Mouse (Mus musculus): ENCODE measurements around the gene Sphk2.
A peak's percentile ranks its signal among the peaks of the same experiment; 100 is the strongest.

Sphk2 gene

GRCm38 (mm10) chr7:45723781-45724180 lies 6.0 kb upstream of the Sphk2 start:
- DNase-seq (ENCODE audit: low read depth), result no peak

- DNase-seq (ENCODE audit: low read depth), result no peak
Observed at GRCm38 (mm10) chr7:45723301-45723700, 5.5 kb upstream of the Sphk2 start.

DNA sequence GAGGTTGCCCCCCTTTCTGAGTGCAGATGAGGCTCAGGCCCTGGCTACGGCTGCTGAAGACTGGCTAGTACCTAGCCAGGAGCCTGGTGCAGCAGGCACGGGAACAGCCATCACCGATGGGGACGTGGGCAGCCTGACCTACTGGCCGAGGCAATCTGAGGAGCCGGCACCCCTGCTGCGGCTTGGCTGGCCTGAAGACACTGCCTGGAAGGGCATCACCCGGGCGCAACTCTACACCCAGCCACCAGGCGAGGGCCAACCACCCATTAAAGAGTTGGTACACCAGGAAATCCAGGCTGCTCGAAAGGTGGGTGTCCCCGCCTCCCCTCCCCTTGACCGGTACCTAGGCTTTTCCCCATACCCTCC lies 4.5 kb upstream of the Sphk2 start:
- DNase-seq (ENCODE audit: low read depth), result no peak

- DNase-seq (ENCODE audit: low read depth), result no peak
Observed at GRCm38 (mm10) chr7:45721642-45722347, 4.0 kb upstream of the Sphk2 start.

DNA sequence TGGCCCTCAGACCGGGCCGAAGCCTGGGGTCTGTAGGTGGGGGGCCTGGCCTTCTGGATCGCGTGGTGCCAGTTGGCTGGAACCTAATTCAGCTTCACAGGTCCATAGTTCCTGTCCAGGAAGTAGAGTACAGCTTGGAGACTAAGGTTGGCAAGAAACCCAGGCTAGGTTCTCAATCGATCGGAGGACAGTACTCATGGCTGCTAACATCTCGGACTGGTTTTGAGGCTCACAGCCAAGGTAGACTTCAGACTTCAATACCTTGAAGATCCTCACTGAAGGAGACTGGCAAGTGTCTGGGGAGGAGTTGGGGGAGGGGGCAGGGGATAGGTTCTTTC lies 3.4 kb upstream of the Sphk2 start:
- DNase-seq (ENCODE audit: low read depth), result no peak

GRCm38 (mm10) chr7:45720413-45721233 lies 2.8 kb upstream of the Sphk2 start, which contains the start of gene Fam83e:
TSS of gene Fam83e (plus strand) at chr7:45721212.
- no peak for DNase-seq (ENCODE audit: low read depth)

DNA sequence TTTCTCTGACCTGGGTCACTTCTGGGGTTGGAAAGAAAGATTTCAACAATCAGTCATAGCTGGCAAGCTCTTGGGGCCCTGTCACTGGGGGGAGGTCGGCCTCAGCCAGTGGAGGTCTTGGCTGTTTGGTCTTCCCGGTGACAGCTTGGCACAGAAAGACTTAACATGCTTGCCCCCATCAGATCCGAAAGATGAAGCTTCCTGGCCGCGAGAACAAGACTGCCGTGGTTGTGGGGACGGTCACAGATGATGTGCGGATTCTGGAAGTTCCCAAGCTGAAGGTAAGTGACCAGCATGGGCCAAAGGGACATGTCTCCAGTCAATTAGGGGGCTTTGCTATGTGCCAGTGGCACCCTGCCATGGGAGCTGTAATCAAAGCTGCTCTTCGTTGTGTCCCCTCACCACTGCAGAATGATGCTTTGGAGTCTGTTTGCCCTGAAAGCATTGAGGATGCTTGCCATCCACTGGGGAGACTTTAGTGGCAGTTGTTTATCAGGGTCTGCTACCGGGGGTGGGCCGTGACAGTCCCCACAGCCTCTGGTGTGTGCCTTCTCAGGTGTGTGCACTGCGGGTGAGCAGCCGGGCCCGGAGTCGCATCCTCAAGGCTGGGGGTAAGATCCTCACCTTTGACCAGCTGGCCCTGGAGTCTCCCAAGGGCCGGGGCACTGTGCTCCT lies 2.1 kb upstream of the Sphk2 start:
- no peak for DNase-seq (ENCODE audit: low read depth)

DNA sequence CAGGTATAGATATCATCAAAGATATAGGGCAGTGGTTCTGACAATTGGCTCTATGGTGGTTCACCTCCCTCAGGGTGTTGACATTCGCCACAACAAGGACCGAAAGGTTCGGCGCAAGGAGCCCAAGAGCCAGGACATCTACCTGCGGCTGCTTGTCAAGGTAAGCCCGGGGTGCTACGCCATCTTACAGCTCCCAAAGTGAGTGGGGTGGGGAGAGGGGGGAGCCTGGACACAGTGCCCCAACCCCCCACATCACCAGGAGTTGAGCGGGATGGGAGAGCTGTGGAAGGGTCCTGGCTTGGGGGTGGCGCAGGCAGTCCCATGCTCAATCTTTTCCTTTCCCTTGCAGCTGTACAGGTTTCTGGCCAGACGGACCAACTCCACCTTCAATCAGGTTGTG lies 1.4 kb upstream of the Sphk2 start:
- no peak for DNase-seq (ENCODE audit: low read depth)

GRCm38 (mm10) chr7:45718331-45718730 lies 529 bp upstream of the Sphk2 start:
- no peak for DNase-seq (ENCODE audit: low read depth)

DNA sequence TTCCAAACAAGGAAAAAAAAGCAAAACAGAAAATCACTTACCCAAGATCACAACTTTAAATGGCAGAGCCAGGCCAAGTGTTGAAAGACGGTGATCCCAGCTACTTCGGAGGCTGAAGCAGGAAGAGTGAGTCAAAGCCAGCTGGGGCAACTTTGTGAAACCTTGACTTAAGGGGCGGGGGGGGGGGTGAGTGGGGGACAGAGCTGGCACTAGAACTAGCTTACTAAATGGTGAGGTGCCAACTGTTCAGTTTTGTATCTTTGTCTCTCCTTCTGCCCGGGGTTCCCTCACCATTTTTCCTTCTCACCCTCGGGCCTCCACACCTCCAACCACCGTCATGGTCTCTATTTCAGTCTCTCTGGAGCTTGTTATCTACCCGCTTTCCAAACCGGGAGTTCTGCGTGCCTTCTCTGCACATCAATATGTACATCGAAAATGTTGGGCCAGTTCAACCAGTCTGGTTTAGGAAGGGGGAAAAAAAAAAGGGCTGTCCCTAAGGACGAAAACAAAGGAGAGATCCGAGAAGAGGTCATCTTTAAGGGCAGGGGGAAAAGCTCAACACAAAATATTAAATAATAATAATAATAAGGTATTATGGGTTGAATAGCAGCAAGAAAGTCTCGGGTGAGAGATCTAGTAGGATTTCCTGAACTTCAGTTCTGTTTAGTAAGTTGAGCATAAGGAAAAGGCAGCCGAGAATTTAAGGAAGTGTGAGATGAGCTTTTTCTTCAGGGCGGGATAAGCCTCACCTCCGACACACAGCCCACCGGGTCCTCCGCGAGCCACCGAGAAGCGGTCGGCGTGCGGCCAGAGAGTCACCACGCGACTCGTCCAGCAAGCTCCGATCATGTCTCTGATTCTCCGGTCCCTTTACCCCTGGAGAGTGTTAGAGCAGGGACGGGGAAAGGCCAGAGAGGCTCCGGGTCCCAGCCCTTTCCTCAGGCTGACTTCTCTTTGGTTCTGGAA lies 567 bp downstream of the Sphk2 start:
- DNase-seq (ENCODE audit: low read depth), result no peak

- no peak for DNase-seq (ENCODE audit: low read depth)
Observed at GRCm38 (mm10) chr7:45716460-45716857, 1.3 kb downstream of the Sphk2 start.

DNA sequence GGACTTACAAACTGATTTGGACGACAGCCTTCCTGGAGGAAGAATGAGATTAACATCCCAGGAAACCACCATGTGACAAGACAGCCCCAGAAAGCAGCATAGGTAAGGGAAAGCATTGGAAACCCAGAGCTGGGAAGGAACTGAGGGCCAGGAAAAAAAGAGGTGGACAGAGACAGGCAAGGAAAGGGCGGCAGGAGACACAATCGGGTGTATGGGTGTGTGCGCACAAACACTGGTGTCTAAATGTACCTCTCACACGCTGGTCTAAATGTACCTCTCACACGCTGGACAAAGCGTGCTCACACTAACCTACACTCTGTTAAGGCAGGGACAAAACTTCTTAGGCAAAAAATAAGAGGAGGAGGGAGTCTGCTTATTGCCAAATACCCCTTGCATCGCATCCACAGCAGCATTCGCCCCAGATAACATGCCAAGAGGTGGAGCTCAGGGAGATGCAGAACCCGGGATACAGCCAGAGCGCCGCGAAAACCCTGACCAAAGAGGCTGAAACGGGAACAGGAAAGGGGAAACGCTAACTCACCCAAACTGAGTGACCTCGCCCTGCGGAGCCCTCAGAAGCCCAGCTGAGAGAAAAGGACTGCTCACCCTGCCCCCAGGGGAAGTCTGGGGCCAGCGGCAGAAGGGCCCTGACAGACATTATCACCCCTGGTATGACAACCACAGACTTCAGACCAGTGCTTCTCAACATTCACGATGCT lies 1.9 kb downstream of the Sphk2 start:
- DNase-seq (ENCODE audit: low read depth), result no peak

DNA sequence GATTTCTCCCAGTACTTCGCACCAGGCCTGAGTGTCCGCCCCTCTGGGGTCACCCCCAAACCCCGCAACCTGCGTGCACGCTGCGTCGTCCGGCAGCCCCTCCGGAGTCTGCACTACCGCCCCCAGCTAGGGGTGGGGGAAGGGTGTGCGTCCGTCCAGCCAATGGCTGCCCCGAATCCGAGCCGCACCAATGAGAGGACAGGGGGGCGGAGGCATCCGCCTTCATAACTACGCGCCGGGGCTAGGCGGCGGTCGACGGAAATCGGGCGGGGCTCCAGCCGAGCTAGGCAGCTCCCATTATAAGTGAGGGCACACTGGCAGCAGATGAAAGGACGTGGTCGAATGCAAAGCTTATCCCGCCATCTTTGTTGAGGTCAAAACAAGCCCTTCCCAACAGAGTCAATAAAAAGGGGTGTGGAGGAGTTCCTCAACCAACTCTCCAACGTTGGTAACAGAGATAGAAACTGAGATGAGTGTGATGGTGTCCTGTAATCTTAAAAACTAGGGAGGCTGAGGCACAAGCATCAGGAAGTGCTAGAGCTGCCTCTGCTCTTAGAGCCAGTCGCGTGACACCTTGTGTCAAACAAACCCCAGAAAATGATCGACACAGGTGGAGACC lies 2.6 kb downstream of the Sphk2 start, which contains the start of gene Rpl18:
Gene Rpl18, plus strand, starts transcription at position 368 of the 619 bp plus-strand sequence.
- DNase-seq (ENCODE audit: low read depth), result peak; percentile 92

DNA sequence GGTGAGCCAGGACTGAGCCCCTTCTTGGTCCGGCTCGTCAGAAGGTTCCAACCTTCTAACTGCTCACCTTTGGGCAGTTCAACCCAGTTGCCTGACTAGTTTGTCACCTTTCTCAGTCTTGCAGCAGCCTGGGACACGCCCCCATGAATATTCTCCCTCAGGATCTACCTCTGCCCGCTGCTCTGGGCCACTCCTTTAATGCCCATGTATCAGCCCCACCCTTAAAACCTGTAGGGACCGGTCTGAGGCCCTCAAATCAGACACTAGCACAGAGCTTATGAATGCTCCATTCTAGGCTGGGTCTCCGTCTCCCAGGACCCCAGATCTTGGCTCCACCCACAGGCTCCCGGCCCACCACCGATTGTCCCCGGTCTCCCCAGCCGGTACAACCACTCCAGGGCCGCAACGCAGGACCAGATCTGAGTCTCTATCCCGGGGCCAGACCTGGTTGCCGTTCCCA lies 3.1 kb downstream of the Sphk2 start:
- DNase-seq (ENCODE audit: low read depth), result no peak

GRCm38 (mm10) chr7:45713881-45714520 lies 3.8 kb downstream of the Sphk2 start:
- no peak for DNase-seq (ENCODE audit: low read depth)

GRCm38 (mm10) chr7:45713396-45713795 lies 4.4 kb downstream of the Sphk2 start:
- DNase-seq (ENCODE audit: low read depth), result no peak

DNA sequence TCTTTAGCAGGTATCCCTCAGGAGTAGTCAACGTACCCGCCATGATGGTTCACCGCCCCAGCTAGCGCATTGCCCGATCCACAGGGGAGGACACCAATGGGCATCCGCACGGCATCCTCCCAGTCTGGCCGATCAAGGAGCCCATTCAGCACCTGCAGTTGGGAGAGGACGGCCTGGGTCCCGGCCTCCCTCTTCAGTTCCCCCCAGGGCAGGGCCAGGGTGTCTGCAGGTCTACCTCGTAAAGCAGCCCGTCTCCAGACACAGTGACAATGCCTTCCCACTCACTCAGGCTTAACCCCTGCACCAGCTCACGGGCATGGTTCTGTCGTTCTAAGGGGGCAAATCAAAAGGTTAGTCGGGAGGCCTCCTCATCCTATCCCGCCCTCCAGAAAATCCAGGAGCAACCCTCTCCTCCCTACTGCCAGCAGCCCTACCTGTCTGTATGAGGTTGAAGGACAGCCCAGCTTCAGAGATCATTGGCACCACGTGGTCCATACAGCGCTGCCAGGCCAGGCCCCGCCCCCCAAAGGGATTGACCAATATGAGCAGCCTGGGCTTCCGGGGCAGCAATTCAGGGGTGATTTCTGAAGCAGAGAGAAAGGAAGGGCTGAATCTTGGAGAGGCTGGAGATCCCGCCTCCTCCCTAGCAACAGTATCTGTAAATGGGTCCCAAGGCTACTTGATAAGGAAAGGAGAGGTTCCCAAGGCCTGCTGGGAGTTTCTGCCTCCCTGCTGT lies 5.6 kb downstream of the Sphk2 start:
- no peak for DNase-seq (ENCODE audit: low read depth)

GRCm38 (mm10) chr7:45711316-45712021 lies 6.3 kb downstream of the Sphk2 start:
- no peak for DNase-seq (ENCODE audit: low read depth)
